Mouse (Mus musculus) ES-E14 (cell line): ENCODE measurements around the gene Shld2. TPM values are rescaled to one million over a fixed set of nuclear protein-coding genes. Genes with fewer than 3 reads are reported as not detected.
A peak's percentile ranks its signal among the peaks of the same experiment; 100 is the strongest.

ENCODE experiments used
- DNase-seq: peaks from one replicate; pipeline ENCODE4 v3.0.0-alpha.2; 2013; ENCODE audit warnings: low read depth, low spot score
- H3K27ac ChIP-seq: 2 replicates; pipeline ENCODE4 v1.5.1; 2012; ENCODE audit warnings: low read depth, mild to moderate bottlenecking, low read length, moderate library complexity, mixed read lengths; ENCODE audit not compliant: poor library complexity, insufficient read depth, severe bottlenecking
- H3K36me3 ChIP-seq: 2 replicates; pipeline ENCODE4 v1.6.1; 2012; ENCODE audit warnings: mild to moderate bottlenecking, low read length, moderate library complexity, mixed read lengths; ENCODE audit not compliant: control insufficient read depth, poor library complexity, insufficient read depth, severe bottlenecking
- H3K4me1 ChIP-seq, 2 experiments: fragments of 150-350 bp in 1 of 2; sonication (generic) in 1 of 2; 2 replicates each; pipeline ENCODE4 v1.6.1; 2012; ENCODE audit warnings: low read length in 2 of 2, mild to moderate bottlenecking in 1 of 2, mixed read lengths in 1 of 2; ENCODE audit not compliant: control insufficient read depth in 2 of 2, insufficient read depth in 2 of 2, poor library complexity in 1 of 2
- H3K4me3 ChIP-seq, 2 experiments: fragments of 150-350 bp in 1 of 2; sonication (generic) in 1 of 2; 2 replicates each; pipeline ENCODE4 v1.5.1; 2012; ENCODE audit warnings: low read length in 2 of 2, low read depth in 1 of 2, mild to moderate bottlenecking in 1 of 2, mixed read lengths in 1 of 2; ENCODE audit not compliant: insufficient read depth in 1 of 2, poor library complexity in 1 of 2, severe bottlenecking in 1 of 2
- H3K9ac ChIP-seq: 2 replicates; pipeline ENCODE4 v1.6.1; 2012; ENCODE audit warnings: low read depth, mild to moderate bottlenecking, low read length, mixed read lengths; ENCODE audit not compliant: poor library complexity, insufficient read depth, severe bottlenecking
- H3K9me3 ChIP-seq: fragments of 150-350 bp; sonication (generic); 2 replicates; pipeline ENCODE4 v1.6.1; 2012; ENCODE audit warnings: low read depth, mild to moderate bottlenecking, low read length; ENCODE audit not compliant: control insufficient read depth, insufficient read depth
- CHD2 ChIP-seq: IDR thresholded peaks from 2 replicates; pipeline ENCODE4 v1.6.1; 2014; ENCODE audit warnings: mild to moderate bottlenecking, low read depth, low read length, inconsistent platforms
- HCFC1 ChIP-seq: IDR thresholded peaks from 2 replicates; pipeline ENCODE4 v1.6.1; 2012; ENCODE audit warnings: low read length, inconsistent platforms, borderline replicate concordance; ENCODE audit not compliant: insufficient read depth
- MAFK ChIP-seq: IDR thresholded peaks from 2 replicates; pipeline ENCODE4 v1.6.1; 2014; ENCODE audit warnings: mild to moderate bottlenecking, low read depth, low read length, inconsistent platforms; ENCODE audit not compliant: insufficient read depth
- ZC3H11A ChIP-seq: IDR thresholded peaks from 2 replicates; pipeline ENCODE4 v1.6.1; 2012; ENCODE audit warnings: low read depth, mild to moderate bottlenecking, inconsistent platforms, low read length, borderline replicate concordance
- ZNF384 ChIP-seq: IDR thresholded peaks from 2 replicates; pipeline ENCODE4 v1.6.1; 2012; ENCODE audit warnings: low read depth, low read length, inconsistent platforms
- in situ Hi-C, 2 experiments: fragments of 600-800 bp; cut with MboI; formaldehyde crosslinking; loops; one replicate each; pipeline ENCODE4 v1.15.1; 2025; ENCODE audit warnings: low sequenced_read_pairs in 2 of 2, inconsistent platforms in 1 of 2; ENCODE audit not compliant: unreplicated experiment in 2 of 2
- total RNA-seq: library from RNA; depleted of rRNA; stranded (reverse); fragments of 300-350 nt; gene quantifications from 2 replicates; pipeline ENCODE4 v1.2.3, GENCODE M21; 2012

Gene Shld2
- total RNA-seq, 1 experiment, result 10.8 TPM

DNA sequence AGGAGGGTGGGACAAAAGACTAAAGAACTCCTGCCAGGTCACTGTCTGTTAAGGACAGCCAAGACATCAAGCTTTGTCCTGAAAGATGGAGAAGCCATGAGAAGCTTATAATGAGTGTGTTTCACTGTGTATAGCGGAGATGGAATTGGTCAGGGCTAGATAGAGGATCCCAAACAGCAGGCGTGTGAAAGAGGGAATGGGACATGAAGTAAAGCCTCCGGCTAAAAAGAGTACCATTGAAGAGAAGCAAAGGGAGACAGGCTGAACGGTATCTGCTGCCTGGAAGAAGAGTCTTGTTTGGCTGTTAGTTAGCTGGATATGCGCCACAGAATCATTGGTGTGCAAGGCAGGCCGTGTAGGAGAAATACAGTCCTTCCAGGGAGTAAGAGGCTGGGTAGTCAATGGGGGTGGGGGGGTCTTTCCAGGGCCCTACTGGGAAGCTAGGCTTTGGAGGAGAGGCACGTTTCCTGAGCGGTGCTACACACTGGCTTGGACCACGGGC lies 20.4 kb upstream of the Shld2 start:
- H3K9me3 ChIP-seq, result no peaks in the 10 kb centered on the region
- H3K4me1 ChIP-seq, result no peaks in the 10 kb centered on the region
- H3K27ac ChIP-seq, result no peak overlapping the region
- DNase-seq, result no peak
- no peak for TF ChIP-seq CHD2
- TF ChIP-seq ZNF384, result no peak
- TF ChIP-seq ZC3H11A, result no peak
- TF ChIP-seq MAFK, result no peak
- no peak for TF ChIP-seq HCFC1
- in situ Hi-C loops, result loop anchor here in 1 of 2 experiments (25.0 kb wide), 1 partner anchor 407 kb away; no protein-coding TSS in a partner anchor
- no peak overlapping the region for H3K4me3 ChIP-seq
- peaks cover 38% of the 10 kb centered on the region for H3K36me3 ChIP-seq
- H3K9ac ChIP-seq, result no peak overlapping the region

DNA sequence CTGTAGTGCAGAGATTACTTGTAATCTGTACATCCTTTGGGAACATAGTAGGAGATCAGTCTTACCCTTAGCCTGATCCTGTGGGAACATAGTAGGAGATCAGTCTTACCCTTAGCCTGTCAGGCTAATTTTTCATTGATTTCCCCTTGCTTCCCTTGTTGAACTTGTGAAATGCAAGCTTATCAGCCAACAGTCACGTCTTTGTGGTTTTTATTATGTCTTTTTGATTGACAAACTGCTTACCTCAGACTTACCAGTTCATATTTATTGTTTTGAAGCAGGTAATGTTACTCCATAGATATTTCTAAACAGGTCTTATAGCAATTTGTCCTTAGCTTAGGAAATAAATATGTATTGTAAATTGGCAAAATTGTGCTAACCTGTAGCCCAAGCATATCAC lies 17.3 kb upstream of the Shld2 start:
- H3K9ac ChIP-seq, result no peak overlapping the region
- TF ChIP-seq ZNF384 (no peak), ZC3H11A (no peak), HCFC1 (no peak), CHD2 (no peak), MAFK (no peak)
- H3K4me3 ChIP-seq, result no peak overlapping the region
- peaks cover 38% of the 10 kb centered on the region for H3K36me3 ChIP-seq
- in situ Hi-C loops, result loop anchor here in 1 of 2 experiments (25.0 kb wide), 1 partner anchor 410 kb away; no protein-coding TSS in a partner anchor
- DNase-seq, result no peak
- no peaks in the 10 kb centered on the region for H3K9me3 ChIP-seq
- H3K27ac ChIP-seq, result no peak overlapping the region
- peaks cover 2 to 6% of the 10 kb centered on the region in 2 experiments; a peak in 1 of 4 replicates for H3K4me1 ChIP-seq

DNA sequence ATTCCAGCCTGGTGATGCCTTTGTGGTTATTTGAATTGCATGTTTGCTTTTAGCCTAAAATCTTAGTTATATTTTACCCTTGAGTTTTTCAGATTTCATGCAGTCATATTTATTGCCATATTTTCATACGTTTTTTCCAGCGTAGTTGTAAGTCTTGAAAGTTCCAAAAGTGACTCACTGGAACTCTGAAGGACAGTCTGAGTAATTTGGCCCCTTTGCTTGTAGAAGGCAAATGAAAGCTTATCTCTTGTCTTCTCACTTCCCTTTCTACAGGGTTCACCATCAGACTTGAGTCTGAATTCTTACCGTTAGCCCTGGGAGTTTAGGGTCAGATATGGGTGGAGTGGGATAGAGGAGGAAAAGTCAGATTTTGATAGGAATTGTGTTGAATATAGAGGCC lies 16.3 kb upstream of the Shld2 start:
- DNase-seq, result no peak
- Histone ChIP-seq H3K4me3 (no peak overlapping the region), H3K27ac (no peak overlapping the region), H3K9me3 (no peaks in the 10 kb centered on the region), H3K9ac (no peak overlapping the region), H3K4me1 (peaks cover 2 to 6% of the 10 kb centered on the region in 2 experiments; a peak in 1 of 4 replicates), H3K36me3 (peaks cover 34% of the 10 kb centered on the region)
- TF ChIP-seq ZC3H11A, result no peak
- no peak for TF ChIP-seq CHD2
- TF ChIP-seq HCFC1, result no peak
- no peak for TF ChIP-seq ZNF384
- no peak for TF ChIP-seq MAFK
- in situ Hi-C loops, result loop anchor here in 1 of 2 experiments (25.0 kb wide), 1 partner anchor 411 kb away; no protein-coding TSS in a partner anchor

DNA sequence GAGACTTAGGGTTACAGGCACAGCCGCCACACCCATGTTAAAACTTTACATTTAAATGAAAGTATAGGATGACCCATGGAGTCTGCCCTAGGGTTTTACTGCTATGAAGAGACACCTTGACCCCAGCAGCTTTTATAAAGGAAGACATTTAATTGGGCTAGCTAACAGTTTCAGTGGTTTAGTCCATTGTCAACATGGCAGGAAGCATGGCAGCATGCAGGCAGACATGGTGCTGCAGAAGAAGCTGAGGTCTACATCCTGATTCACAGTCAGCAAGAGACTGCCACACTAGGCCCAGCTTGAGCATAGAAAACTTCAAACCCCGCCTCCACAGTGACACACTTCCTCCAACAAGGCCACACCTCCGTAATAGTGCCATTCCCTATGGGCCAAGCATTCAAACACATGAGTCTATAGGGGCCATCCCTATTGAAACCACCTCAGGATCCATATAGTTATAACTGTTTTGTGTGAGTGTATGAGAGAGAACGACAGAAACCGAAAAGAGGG lies 13.3 kb upstream of the Shld2 start:
- peaks cover 2 to 7% of the 10 kb centered on the region in 2 experiments; a peak in 1 of 4 replicates for H3K4me1 ChIP-seq
- H3K4me3 ChIP-seq, result no peak overlapping the region
- H3K9me3 ChIP-seq, result no peaks in the 10 kb centered on the region
- peaks cover 32% of the 10 kb centered on the region for H3K36me3 ChIP-seq
- in situ Hi-C loops, result no loop called here
- TF ChIP-seq ZC3H11A, result no peak
- no peak for DNase-seq
- H3K27ac ChIP-seq, result peak overlapping the region; percentile 80
- no peak overlapping the region for H3K9ac ChIP-seq

DNA sequence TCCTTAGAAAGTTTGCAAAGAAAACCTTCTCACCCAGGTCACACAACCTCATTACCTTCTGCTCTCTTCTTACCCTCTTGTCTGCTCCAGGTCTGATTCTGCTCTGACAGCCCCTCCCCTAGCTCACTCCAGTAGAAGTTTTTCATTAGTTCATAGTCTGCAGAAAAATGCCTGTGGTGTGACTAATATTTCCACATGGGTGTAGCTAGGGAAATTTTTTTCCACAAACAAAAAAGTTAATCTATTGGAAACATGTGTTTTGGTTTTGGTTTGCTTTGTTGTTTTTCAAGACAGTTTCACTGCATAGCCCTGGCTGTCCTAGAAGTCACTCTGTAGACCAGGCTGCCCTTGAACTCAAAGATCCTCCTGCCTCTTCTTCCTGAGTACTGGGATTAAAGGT lies 7.8 kb upstream of the Shld2 start:
- H3K36me3 ChIP-seq, result peaks cover 15% of the 10 kb centered on the region
- TF ChIP-seq ZNF384, result no peak
- TF ChIP-seq MAFK, result no peak
- H3K9ac ChIP-seq, result no peak overlapping the region
- H3K9me3 ChIP-seq, result no peaks in the 10 kb centered on the region
- in situ Hi-C loops, result no loop called here
- no peak overlapping the region for H3K4me3 ChIP-seq
- H3K27ac ChIP-seq, result no peak overlapping the region
- peaks cover 0 to 27% of the 10 kb centered on the region in 2 experiments for H3K4me1 ChIP-seq
- DNase-seq, result no peak
